Mouse (Mus musculus) neural tube, embryonic 11.5 days (tissue): ENCODE measurements around the gene Pex14. TPM values are rescaled to one million over a fixed set of nuclear protein-coding genes. Genes with fewer than 3 reads are reported as not detected.

Experiments used
- ATAC-seq: fragments of 200-750 bp; cut with Nextera tagmentation; 2 replicates; pipeline ENCODE4 v1.8.0; 2017; ENCODE audit warnings: moderate number of reproducible peaks, mild to moderate bottlenecking, moderate TSS enrichment, moderate library complexity; ENCODE audit not compliant: insufficient read depth, low FRiP score, low TSS enrichment
- DNase-seq: peaks from one replicate; pipeline ENCODE4 v3.0.0-alpha.2; 2015; ENCODE audit warnings: low spot score
- H3K27ac ChIP-seq: fragments of 300-500 bp; sonication (generic); 2 replicates; pipeline ENCODE4 v1.5.1; 2014; ENCODE audit warnings: low read depth, mild to moderate bottlenecking, low read length
- H3K27me3 ChIP-seq: fragments of 300-500 bp; sonication (generic); 2 replicates; pipeline ENCODE4 v1.6.1; 2014; ENCODE audit warnings: mild to moderate bottlenecking, low read length, mixed read lengths; ENCODE audit not compliant: control insufficient read depth, insufficient read depth
- H3K36me3 ChIP-seq: fragments of 300-500 bp; sonication (generic); 2 replicates; pipeline ENCODE4 v1.6.1; 2014; ENCODE audit warnings: mild to moderate bottlenecking, low read length, moderate library complexity, mixed read lengths; ENCODE audit not compliant: control insufficient read depth, insufficient read depth
- H3K4me1 ChIP-seq: fragments of 300-500 bp; sonication (generic); 2 replicates; pipeline ENCODE4 v1.6.1; 2014; ENCODE audit warnings: low read length, mixed read lengths; ENCODE audit not compliant: control insufficient read depth, insufficient read depth
- H3K4me2 ChIP-seq: fragments of 300-500 bp; sonication (generic); 2 replicates; pipeline ENCODE4 v1.6.1; 2014; ENCODE audit warnings: low read depth, mild to moderate bottlenecking, moderate library complexity
- H3K4me3 ChIP-seq: fragments of 300-500 bp; sonication (generic); 2 replicates; pipeline ENCODE4 v1.5.1; 2014; ENCODE audit warnings: low read depth, low read length
- H3K9ac ChIP-seq: fragments of 300-500 bp; sonication (generic); 2 replicates; pipeline ENCODE4 v1.6.1; 2014; ENCODE audit warnings: mild to moderate bottlenecking, low read length
- H3K9me3 ChIP-seq: fragments of 300-500 bp; sonication (generic); 2 replicates; pipeline ENCODE4 v1.6.1; 2016; ENCODE audit warnings: low read length; ENCODE audit not compliant: control insufficient read depth
- WGBS: fragments of 180-500 bp; shearing (Covaris S2); extraction: QIAGEN DNeasy Blood & Tissue Kit; methylation state at CpG from one replicate; pipeline ENCODE4 v1.1.7; 2014; 5-methylcytosine and 5-hydroxymethylcytosine counted together
- polyA plus RNA-seq: library from polyadenylated mRNA; unstranded; fragments of >200 nt; fragmentation: Nextera tagmentation; extraction: Ambion mirVana; gene quantifications from 2 replicates; pipeline ENCODE4 v1.2.1, GENCODE M21; 2014

Pex14 gene
- polyA plus RNA-seq, 1 experiment from 2014 or later = 43.0 TPM

GRCm38 (mm10) chr4:148925589-148926359 is 173.9 kb downstream of the Pex14 start:
- Histone ChIP-seq H3K27ac (no peak overlapping the region), H3K27me3 (peaks cover 20% of the 10 kb centered on the region), H3K36me3 (no peaks in the 10 kb centered on the region), H3K4me2 (no peak overlapping the region), H3K4me3 (no peak overlapping the region), H3K9ac (no peak overlapping the region), H3K4me1 (peaks cover 39% of the 10 kb centered on the region), H3K9me3 (no peaks in the 10 kb centered on the region)
- WGBS = 33% methylated on average over 18 of the region's 18 CpGs
- DNase-seq = no peak
- no peak for ATAC-seq

GRCm38 (mm10) chr4:148923976-148924375 is 175.7 kb downstream of the Pex14 start:
- no peak for ATAC-seq
- H3K4me3 ChIP-seq = no peak overlapping the region
- 0 out of 2 replicates have a peak overlapping the region, but pooled peaks have one; percentile 23 for H3K9ac ChIP-seq
- H3K4me2 ChIP-seq = no peak overlapping the region; the same call in 1 of the 2 replicates
- H3K4me1 ChIP-seq = peaks cover 38% of the 10 kb centered on the region
- H3K27me3 ChIP-seq = peaks cover 28% of the 10 kb centered on the region
- H3K27ac ChIP-seq = peak overlapping the region; percentile 50; the same call in 1 of the 2 replicates
- no peaks in the 10 kb centered on the region for H3K9me3 ChIP-seq
- WGBS = 61% methylated on average over 8 of the region's 8 CpGs
- H3K36me3 ChIP-seq = no peaks in the 10 kb centered on the region
- DNase-seq = no peak

GRCm38 (mm10) chr4:148923414-148923813 is 176.3 kb downstream of the Pex14 start:
- Histone ChIP-seq H3K4me2 (no peak overlapping the region; the same call in 1 of the 2 replicates), H3K9me3 (no peaks in the 10 kb centered on the region), H3K4me1 (peaks cover 40% of the 10 kb centered on the region), H3K36me3 (no peaks in the 10 kb centered on the region), H3K27me3 (peaks cover 26% of the 10 kb centered on the region), H3K4me3 (no peak overlapping the region), H3K9ac (no peak overlapping the region), H3K27ac (peak overlapping the region; percentile 50)
- no peak for DNase-seq
- WGBS = 36% methylated on average over 9 of the region's 9 CpGs
- no peak for ATAC-seq

- H3K27ac ChIP-seq = peak overlapping the region; percentile 67
- H3K4me1 ChIP-seq = peaks cover 43% of the 10 kb centered on the region
- no peaks in the 10 kb centered on the region for H3K36me3 ChIP-seq
- ATAC-seq (peak; percentile 48; the same call in 1 of the 2 replicates), DNase-seq (peak; percentile 57)
- WGBS = under 1% methylated on average over 15 of the region's 16 CpGs
- peaks cover 30% of the 10 kb centered on the region for H3K27me3 ChIP-seq
- H3K4me3 ChIP-seq = no peak overlapping the region
- H3K9ac ChIP-seq = no peak overlapping the region
- peak overlapping the region; percentile 19 for H3K4me2 ChIP-seq
- H3K9me3 ChIP-seq = no peaks in the 10 kb centered on the region
These were observed 177.4 kb downstream of the Pex14 start for GRCm38 (mm10) chr4:148922221-148922700.

- no peaks in the 10 kb centered on the region for H3K9me3 ChIP-seq
- WGBS = 49% methylated on average over 11 of the region's 11 CpGs
- peaks cover 38% of the 10 kb centered on the region for H3K4me1 ChIP-seq
- no peak overlapping the region for H3K4me3 ChIP-seq
- no peak for ATAC-seq
- H3K27ac ChIP-seq = peak overlapping the region; percentile 27; the same call in 1 of the 2 replicates
- DNase-seq = no peak
- peaks cover 24% of the 10 kb centered on the region for H3K27me3 ChIP-seq
- H3K9ac ChIP-seq = no peak overlapping the region
- no peaks in the 10 kb centered on the region for H3K36me3 ChIP-seq
- H3K4me2 ChIP-seq = no peak overlapping the region
These were observed 179.1 kb downstream of the Pex14 start for GRCm38 (mm10) chr4:148920610-148921009.

- WGBS = 56% methylated on average over 15 of the region's 15 CpGs
- Histone ChIP-seq H3K4me1 (peaks cover 42% of the 10 kb centered on the region), H3K4me3 (no peak overlapping the region), H3K9me3 (no peaks in the 10 kb centered on the region), H3K27me3 (peaks cover 27% of the 10 kb centered on the region), H3K36me3 (no peaks in the 10 kb centered on the region), H3K27ac (no peak overlapping the region), H3K4me2 (no peak overlapping the region), H3K9ac (no peak overlapping the region)
- DNase-seq (no peak), ATAC-seq (no peak)
These were observed 180.8 kb downstream of the Pex14 start for GRCm38 (mm10) chr4:148918707-148919447.

- Histone ChIP-seq H3K27ac (no peak overlapping the region), H3K9me3 (no peaks in the 10 kb centered on the region), H3K4me2 (no peak overlapping the region), H3K27me3 (peaks cover 16% of the 10 kb centered on the region; the same call in 1 of the 2 replicates), H3K9ac (no peak overlapping the region), H3K4me3 (no peak overlapping the region), H3K36me3 (no peaks in the 10 kb centered on the region), H3K4me1 (peaks cover 24% of the 10 kb centered on the region)
- no peak for ATAC-seq
- WGBS = 83% methylated on average over 15 of the region's 15 CpGs
- no peak for DNase-seq
These were observed 183.8 kb downstream of the Pex14 start for GRCm38 (mm10) chr4:148915849-148916248.

GRCm38 (mm10) chr4:148914863-148915622 is 184.6 kb downstream of the Pex14 start:
- DNase-seq = peak; percentile 76
- Histone ChIP-seq H3K36me3 (no peaks in the 10 kb centered on the region), H3K4me2 (no peak overlapping the region), H3K9ac (no peak overlapping the region), H3K4me3 (no peak overlapping the region), H3K27ac (no peak overlapping the region), H3K4me1 (peaks cover 20% of the 10 kb centered on the region), H3K9me3 (no peaks in the 10 kb centered on the region), H3K27me3 (peaks cover 13% of the 10 kb centered on the region; the same call in 1 of the 2 replicates)
- ATAC-seq = peak; percentile 54
- 52% methylated on average over 10 of the region's 10 CpGs for WGBS
